ENCODE assay signal across 9 mouse cellular contexts in the genomic region with DNA sequence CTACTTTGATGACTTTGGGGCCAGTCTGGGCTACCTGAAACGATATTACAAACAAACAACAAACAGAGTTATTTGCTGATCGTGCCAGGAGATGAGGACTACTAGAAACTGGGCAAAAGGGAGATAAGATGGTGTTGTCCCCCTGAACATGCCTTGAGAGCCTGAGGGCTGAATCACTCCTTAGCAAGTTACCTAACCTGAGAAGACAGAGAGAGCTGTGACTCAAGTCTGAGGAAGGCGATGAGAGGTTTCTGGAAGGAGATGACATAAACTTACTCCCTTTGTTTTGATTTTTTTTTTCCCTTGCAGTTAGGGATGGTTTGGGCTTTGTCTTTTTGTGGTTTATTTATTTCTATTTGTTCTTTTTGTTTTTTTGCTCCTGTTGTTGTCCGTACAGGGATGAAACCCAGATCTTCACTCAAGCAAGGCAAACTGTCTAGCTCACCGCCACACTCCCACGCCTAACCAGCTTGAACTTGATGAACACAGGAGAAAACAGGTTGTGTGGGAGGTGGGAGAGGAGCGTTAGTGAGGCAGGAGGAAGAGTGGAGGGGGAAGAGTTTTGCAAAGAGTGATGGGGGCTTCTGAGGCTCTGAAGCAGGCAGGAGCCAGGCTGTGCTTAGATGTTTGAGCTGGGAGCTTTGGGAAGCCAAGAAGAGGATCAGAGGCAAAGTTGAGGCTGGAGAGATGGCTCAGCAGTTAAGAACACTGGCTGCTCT. TPM values are rescaled to one million over a fixed set of nuclear protein-coding genes. Genes with fewer than 3 reads are reported as not detected.
A peak's percentile ranks its signal among the peaks of the same experiment; 100 is the strongest.
DNase-seq lines count a peak whose midpoint lies in the region; ATAC-seq and TF ChIP-seq lines count a peak whose summit lies in the region.
"Had no signal": no experiment of that assay in that cellular context is flagged by ENCODE, and none has a peak within 500 bp of the region (broad histone marks: within the 10 kb centered on the region; RNA-seq: fewer than 3 reads in every experiment).

No protein-coding gene starts in this region.

- H3K4me1 ChIP-seq in forebrain, embryonic 13.5 days, result peaks cover 13% of the 10 kb centered on the region
- peaks cover 5% of the 10 kb centered on the region; the same call in 1 of the 2 replicates for H3K4me1 ChIP-seq in forebrain, embryonic 11.5 days (replicated peaks; ENCODE audit: control insufficient read depth, insufficient read depth, low read length)
- H3K4me1 ChIP-seq in intestine, postnatal 0 days (replicated peaks; ENCODE audit: control insufficient read depth, insufficient read depth, low read length), result no peaks in the 10 kb centered on the region; the same call in 1 of the 2 replicates

- H3K4me3 ChIP-seq in forebrain, embryonic 13.5 days, result no peak overlapping the region
- H3K4me3 ChIP-seq in forebrain, embryonic 11.5 days (ENCODE audit: low read depth, low read length), result no peak overlapping the region
- no peak overlapping the region for H3K4me3 ChIP-seq in intestine, postnatal 0 days (ENCODE audit: low read depth, low read length)

- no peak for TF ChIP-seq CTCF in intestine, postnatal 0 days (IDR thresholded peaks at IDR 0.05; ENCODE audit: low read depth)

- 88% methylated on average over 7 of the region's 7 CpGs for WGBS in forebrain, embryonic 13.5 days
- 90% methylated on average over 7 of the region's 7 CpGs for WGBS in forebrain, embryonic 11.5 days
- WGBS in intestine, postnatal 0 days, result 80% methylated on average over 7 of the region's 7 CpGs

- H3K36me3 ChIP-seq in forebrain, embryonic 13.5 days (ENCODE audit: poor library complexity, severe bottlenecking), result no peaks in the 10 kb centered on the region
- no peaks in the 10 kb centered on the region for H3K36me3 ChIP-seq in forebrain, embryonic 11.5 days (ENCODE audit: control insufficient read depth, insufficient read depth, low read length)
- H3K36me3 ChIP-seq in intestine, postnatal 0 days (ENCODE audit: control insufficient read depth, insufficient read depth), result no peaks in the 10 kb centered on the region
- H3K36me3 ChIP-seq: forebrain, embryonic 12.5 days had no signal

- H3K27ac ChIP-seq in forebrain, embryonic 13.5 days, result no peak overlapping the region
- H3K27ac ChIP-seq in forebrain, embryonic 11.5 days (ENCODE audit: low read depth, low read length), result no peak overlapping the region
- no peak overlapping the region for H3K27ac ChIP-seq in intestine, postnatal 0 days (ENCODE audit: low read depth, low read length)
- H3K27ac ChIP-seq: forebrain, embryonic 12.5 days had no signal

- ATAC-seq in forebrain, embryonic 13.5 days, result no peak
- ATAC-seq in forebrain, embryonic 11.5 days (replicated peaks; ENCODE audit: low FRiP score), result no peak
- ATAC-seq in intestine, postnatal 0 days, result no peak

- H3K4me2 ChIP-seq in forebrain, embryonic 13.5 days, result 0 out of 2 replicates have a peak overlapping the region, but pooled peaks have one; percentile 80
- no peak overlapping the region for H3K4me2 ChIP-seq in forebrain, embryonic 11.5 days (ENCODE audit: low read depth, low read length, severe bottlenecking)
- peak overlapping the region; percentile 76; the same call in 1 of the 2 replicates for H3K4me2 ChIP-seq in intestine, postnatal 0 days (replicated peaks; ENCODE audit: low read depth)

- DNase-seq in forebrain, embryonic 11.5 days (ENCODE audit: low spot score), result no peak
- DNase-seq in left cerebral cortex, adult 18-20 months (ENCODE audit: low spot score in 2 of 2), result peak; percentile 27 to 55
- DNase-seq in left cerebral cortex, adult 11 months (ENCODE audit: low spot score), result no peak
- peak; percentile 38 for DNase-seq in 3134 (ENCODE audit: extremely low read depth, insufficient read length, low spot score)
- no peak for DNase-seq in embryo, embryonic 10.5 days (ENCODE audit: low spot score)
- DNase-seq in ovary, adult 18-20 months (ENCODE audit: low spot score), result no peak

- no peaks in the 10 kb centered on the region for H3K9me3 ChIP-seq in forebrain, embryonic 13.5 days (replicated peaks)
- H3K9me3 ChIP-seq in forebrain, embryonic 11.5 days (ENCODE audit: control insufficient read depth, low read length), result no peaks in the 10 kb centered on the region
- H3K9me3 ChIP-seq in intestine, postnatal 0 days (ENCODE audit: control insufficient read depth), result no peaks in the 10 kb centered on the region
- H3K9me3 ChIP-seq: forebrain, embryonic 12.5 days had no signal

- H3K27me3 ChIP-seq in forebrain, embryonic 13.5 days, result peaks cover 22% of the 10 kb centered on the region
- H3K27me3 ChIP-seq in forebrain, embryonic 11.5 days (ENCODE audit: control insufficient read depth, insufficient read depth, low read length), result peaks cover 2% of the 10 kb centered on the region; the same call in 1 of the 2 replicates
- H3K27me3 ChIP-seq in intestine, postnatal 0 days (replicated peaks; ENCODE audit: control insufficient read depth, insufficient read depth, low read length), result 0 out of 2 replicates have a peak, but pooled peaks cover 5% of the 10 kb centered on the region

- 0 out of 2 replicates have a peak overlapping the region, but pooled peaks have one; percentile 66 for H3K9ac ChIP-seq in forebrain, embryonic 13.5 days
- no peak overlapping the region for H3K9ac ChIP-seq in forebrain, embryonic 11.5 days (ENCODE audit: low read length)
- H3K9ac ChIP-seq in intestine, postnatal 0 days (ENCODE audit: low read depth, low read length), result no peak overlapping the region

RNA-seq across cellular contexts. Expression of a gene that starts 0.7 kb away (rescaled TPM):
- 1.7 and 2.7 TPM in 2 replicates for polyA plus RNA-seq in forebrain, embryonic 13.5 days (2015; fragmentation: Nextera tagmentation; extraction: Ambion mirVana)
- polyA plus RNA-seq in forebrain, embryonic 11.5 days (2014; fragmentation: Nextera tagmentation; extraction: Ambion mirVana), result 3.8 and 4.6 TPM in 2 replicates
- 1 to 10 TPM; 5.8 to 6.1 TPM for total RNA-seq in left cerebral cortex, adult 18-20 months (2021)
- polyA plus RNA-seq in intestine, postnatal 0 days (2015; fragmentation: Nextera tagmentation; extraction: Ambion mirVana), result 2.9 TPM in 2 replicates

RNA-seq across cellular contexts. Expression of a gene that starts 10.3 kb away (rescaled TPM):
- 114 and 123 TPM in 2 replicates for polyA plus RNA-seq in forebrain, embryonic 13.5 days (2015; fragmentation: Nextera tagmentation; extraction: Ambion mirVana)
- polyA plus RNA-seq in forebrain, embryonic 11.5 days (2014; fragmentation: Nextera tagmentation; extraction: Ambion mirVana), result 177 and 187 TPM in 2 replicates
- 10 to 100 TPM; 15.4 to 16.5 TPM for total RNA-seq in left cerebral cortex, adult 18-20 months (2021)
- polyA plus RNA-seq in intestine, postnatal 0 days (2015; fragmentation: Nextera tagmentation; extraction: Ambion mirVana), result 26.6 and 27.9 TPM in 2 replicates

RNA-seq across cellular contexts. Expression of a gene that starts 25.4 kb away (rescaled TPM):
- 3.2 and 3.3 TPM in 2 replicates for polyA plus RNA-seq in forebrain, embryonic 13.5 days (2015; fragmentation: Nextera tagmentation; extraction: Ambion mirVana)
- polyA plus RNA-seq in forebrain, embryonic 11.5 days (2014; fragmentation: Nextera tagmentation; extraction: Ambion mirVana), result 4.8 and 5.5 TPM in 2 replicates
- total RNA-seq in left cerebral cortex, adult 18-20 months (2021), result 1 to 10 TPM; 4.7 to 6.9 TPM
- polyA plus RNA-seq in intestine, postnatal 0 days (2015; fragmentation: Nextera tagmentation; extraction: Ambion mirVana), result 1.8 and 3.3 TPM in 2 replicates

RNA-seq across cellular contexts. Expression of a gene that starts 38.4 kb away (rescaled TPM):
- polyA plus RNA-seq in forebrain, embryonic 13.5 days (2015; fragmentation: Nextera tagmentation; extraction: Ambion mirVana), result 0.20 and 0.26 TPM in 2 replicates
- polyA plus RNA-seq in forebrain, embryonic 11.5 days (2014; fragmentation: Nextera tagmentation; extraction: Ambion mirVana), result 0.87 and 1.0 TPM in 2 replicates
- under 1 TPM; 0.95 to 0.98 TPM for total RNA-seq in left cerebral cortex, adult 18-20 months (2021)
- 1.3 and 1.4 TPM in 2 replicates for polyA plus RNA-seq in intestine, postnatal 0 days (2015; fragmentation: Nextera tagmentation; extraction: Ambion mirVana)

Comparison
In these comparisons a context has a peak if more than half of its experiments do, and no peak if none do; other contexts are left out.
1. DNase-seq: peak in left cerebral cortex, adult 18-20 months (2 of 2) and 3134 (single experiment); none in forebrain, embryonic 11.5 days (single experiment), left cerebral cortex, adult 11 months (single experiment), embryo, embryonic 10.5 days (single experiment) and ovary, adult 18-20 months (single experiment).